Mouse (Mus musculus) liver, postnatal 0 days (tissue): Measurements from ENCODE around the gene Slc30a7. TPM values are rescaled to one million over a fixed set of nuclear protein-coding genes. Genes with fewer than 3 reads are reported as not detected.

Experiments used
- ATAC-seq: fragments of 200-750 bp; cut with Nextera tagmentation; 2 replicates; pipeline ENCODE4 v1.8.0; 2017; ENCODE audit warnings: mild to moderate bottlenecking, moderate library complexity
- DNase-seq: peaks from one replicate; pipeline ENCODE4 v3.0.0-alpha.2; 2016
- H3K27ac ChIP-seq: fragments of 300-500 bp; sonication (generic); 2 replicates; pipeline ENCODE4 v1.5.1; 2014; ENCODE audit warnings: antibody characterized with exemption, moderate library complexity, mild to moderate bottlenecking, low read depth
- H3K27me3 ChIP-seq: fragments of 300-500 bp; sonication (generic); 2 replicates; pipeline ENCODE4 v1.6.1; 2014; ENCODE audit warnings: low read length, control low read depth, mixed read lengths; ENCODE audit not compliant: insufficient read depth
- H3K36me3 ChIP-seq: fragments of 300-500 bp; sonication (generic); replicated peaks from 2 replicates; pipeline ENCODE4 v1.6.1; 2014; ENCODE audit warnings: mild to moderate bottlenecking, control low read depth, low read length, moderate library complexity, mixed read lengths; ENCODE audit not compliant: insufficient read depth
- H3K4me1 ChIP-seq: fragments of 300-500 bp; sonication (generic); 2 replicates; pipeline ENCODE4 v1.6.1; 2014; ENCODE audit warnings: antibody characterized with exemption, mild to moderate bottlenecking, control low read depth; ENCODE audit not compliant: insufficient read depth
- H3K4me2 ChIP-seq: fragments of 300-500 bp; sonication (generic); 2 replicates; pipeline ENCODE4 v1.6.1; 2014; ENCODE audit warnings: low read depth, mild to moderate bottlenecking, low read length, moderate library complexity, mixed read lengths
- H3K4me3 ChIP-seq: fragments of 300-500 bp; sonication (generic); 2 replicates; pipeline ENCODE4 v1.5.1; 2014; ENCODE audit warnings: low read depth, low read length
- H3K9ac ChIP-seq: fragments of 300-500 bp; sonication (generic); replicated peaks from 2 replicates; pipeline ENCODE4 v1.6.1; 2014; ENCODE audit warnings: mild to moderate bottlenecking, moderate library complexity
- H3K9me3 ChIP-seq: fragments of 300-500 bp; sonication (generic); 2 replicates; pipeline ENCODE4 v1.6.1; 2016; ENCODE audit warnings: mild to moderate bottlenecking, control low read depth, low read length, mixed read lengths
- CTCF ChIP-seq: sonication (generic); IDR thresholded peaks from 2 replicates; pipeline ENCODE4 v1.5.1; 2016; ENCODE audit warnings: antibody characterized with exemption, low read depth
- EP300 ChIP-seq: IDR thresholded peaks from 2 replicates; pipeline ENCODE4 v1.6.1; 2016; ENCODE audit warnings: antibody characterized with exemption, low read depth, mild to moderate bottlenecking
- WGBS: fragments of 180-500 bp; shearing (Covaris S2); extraction: QIAGEN DNeasy Blood & Tissue Kit; methylation state at CpG from one replicate; pipeline ENCODE4 v1.1.7; 2014; ENCODE audit not compliant: insufficient replicate concordance; 5-methylcytosine and 5-hydroxymethylcytosine counted together
- polyA plus RNA-seq: library from polyadenylated mRNA; unstranded; fragments of >200 nt; fragmentation: Nextera tagmentation; extraction: Ambion mirVana; gene quantifications from 2 replicates; pipeline ENCODE4 v1.2.1, GENCODE M21; 2015

Slc30a7 gene
- polyA plus RNA-seq, 1 experiment from 2014 or later = 14.2 TPM

- no peak for TF ChIP-seq EP300
- TF ChIP-seq CTCF = no peak
- Histone ChIP-seq H3K4me1 (no peaks in the 10 kb centered on the region), H3K4me2 (no peak overlapping the region), H3K4me3 (no peak overlapping the region), H3K9me3 (no peaks in the 10 kb centered on the region), H3K9ac (no peak overlapping the region), H3K27me3 (no peaks in the 10 kb centered on the region), H3K36me3 (peaks cover 58% of the 10 kb centered on the region), H3K27ac (no peak overlapping the region)
- WGBS = 74% methylated on average over 3 of the region's 3 CpGs
- DNase-seq = no peak
- no peak for ATAC-seq
These were observed 56.0 kb downstream of the Slc30a7 start for GRCm38 (mm10) chr3:115951221-115951620.

- Histone ChIP-seq H3K4me1 (no peaks in the 10 kb centered on the region), H3K4me3 (no peak overlapping the region), H3K36me3 (peaks cover 54% of the 10 kb centered on the region), H3K27ac (no peak overlapping the region), H3K27me3 (no peaks in the 10 kb centered on the region), H3K9me3 (no peaks in the 10 kb centered on the region), H3K4me2 (no peak overlapping the region), H3K9ac (no peak overlapping the region)
- TF ChIP-seq EP300 (no peak), CTCF (no peak)
- DNase-seq (no peak), ATAC-seq (no peak)
- 86% methylated on average over 6 of the region's 6 CpGs for WGBS
These were observed 57.0 kb downstream of the Slc30a7 start for GRCm38 (mm10) chr3:115949921-115950877.

- no peak for TF ChIP-seq CTCF
- TF ChIP-seq EP300 = no peak
- no peak for ATAC-seq
- H3K4me3 ChIP-seq = no peak overlapping the region
- no peak overlapping the region for H3K27ac ChIP-seq
- WGBS = 73% methylated on average over 3 of the region's 3 CpGs
- H3K4me2 ChIP-seq = no peak overlapping the region
- no peaks in the 10 kb centered on the region for H3K9me3 ChIP-seq
- H3K27me3 ChIP-seq = no peaks in the 10 kb centered on the region
- H3K36me3 ChIP-seq = peaks cover 55% of the 10 kb centered on the region
- DNase-seq = no peak
- no peaks in the 10 kb centered on the region for H3K4me1 ChIP-seq
- no peak overlapping the region for H3K9ac ChIP-seq
These were observed 57.8 kb downstream of the Slc30a7 start for GRCm38 (mm10) chr3:115949220-115949920.

GRCm38 (mm10) chr3:115946272-115946671, 60.9 kb downstream of the Slc30a7 start:
- 88% methylated on average over 8 of the region's 8 CpGs for WGBS
- Histone ChIP-seq H3K4me3 (no peak overlapping the region), H3K27me3 (no peaks in the 10 kb centered on the region), H3K36me3 (peaks cover 44% of the 10 kb centered on the region), H3K4me2 (no peak overlapping the region), H3K27ac (no peak overlapping the region), H3K9ac (no peak overlapping the region), H3K4me1 (no peaks in the 10 kb centered on the region), H3K9me3 (no peaks in the 10 kb centered on the region)
- TF ChIP-seq CTCF (no peak), EP300 (no peak)
- ATAC-seq = no peak
- no peak for DNase-seq

- DNase-seq (no peak), ATAC-seq (no peak)
- no peak overlapping the region for H3K27ac ChIP-seq
- H3K36me3 ChIP-seq = peaks cover 41% of the 10 kb centered on the region
- TF ChIP-seq EP300 (no peak), CTCF (no peak)
- no peak overlapping the region for H3K4me3 ChIP-seq
- H3K27me3 ChIP-seq = no peaks in the 10 kb centered on the region
- no peaks in the 10 kb centered on the region for H3K4me1 ChIP-seq
- H3K4me2 ChIP-seq = no peak overlapping the region
- no peak overlapping the region for H3K9ac ChIP-seq
- no peaks in the 10 kb centered on the region for H3K9me3 ChIP-seq
- WGBS = 84% methylated on average over 6 of the region's 6 CpGs
These were observed 62.8 kb downstream of the Slc30a7 start for GRCm38 (mm10) chr3:115944376-115944775.

- H3K4me3 ChIP-seq = no peak overlapping the region
- ATAC-seq (no peak), DNase-seq (no peak)
- no peak overlapping the region for H3K4me2 ChIP-seq
- no peak for TF ChIP-seq CTCF
- no peak for TF ChIP-seq EP300
- H3K4me1 ChIP-seq = no peaks in the 10 kb centered on the region
- H3K27me3 ChIP-seq = no peaks in the 10 kb centered on the region
- H3K27ac ChIP-seq = no peak overlapping the region
- peaks cover 30% of the 10 kb centered on the region for H3K36me3 ChIP-seq
- H3K9ac ChIP-seq = no peak overlapping the region
- WGBS = 90% methylated on average over 8 of the region's 8 CpGs
- H3K9me3 ChIP-seq = no peaks in the 10 kb centered on the region
These were observed 65.7 kb downstream of the Slc30a7 start for GRCm38 (mm10) chr3:115941464-115941863.
